In the genomic region with DNA sequence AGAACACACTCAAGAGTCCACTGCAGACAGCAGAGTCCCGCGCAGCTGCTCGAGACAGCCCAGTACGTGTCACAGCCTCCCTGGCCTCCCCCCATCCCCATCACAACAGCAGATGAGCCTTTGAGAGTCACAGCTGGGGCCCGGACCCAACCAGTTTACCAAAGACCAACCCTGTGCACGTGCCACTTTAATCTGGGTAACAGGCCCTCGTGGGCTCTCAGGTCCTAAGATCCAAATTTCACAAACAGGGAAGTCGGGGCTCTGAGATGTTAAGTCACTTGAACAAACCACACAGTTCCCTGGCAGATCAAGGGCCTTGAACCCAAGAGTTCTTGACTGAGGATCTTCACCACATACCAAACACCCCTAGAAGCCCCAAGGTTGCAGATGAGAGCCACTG, we compare ENCODE assay signal across 17 mouse cellular contexts. TPM values are rescaled to one million over a fixed set of nuclear protein-coding genes. Genes with fewer than 3 reads are reported as not detected.
DNase-seq lines count a peak whose midpoint lies in the region; ATAC-seq and TF ChIP-seq lines count a peak whose summit lies in the region.
"Had no signal": no experiment of that assay in that cellular context is flagged by ENCODE, and none has a peak within 500 bp of the region (broad histone marks: within the 10 kb centered on the region; RNA-seq: fewer than 3 reads in every experiment).

No protein-coding gene starts in this region.

- H3K4me3 ChIP-seq in heart, embryonic 16.5 days (ENCODE audit: low read length), result no peak overlapping the region
- no peak overlapping the region for H3K4me3 ChIP-seq in midbrain, embryonic 11.5 days (ENCODE audit: low read depth, low read length)
- H3K4me3 ChIP-seq in midbrain, embryonic 15.5 days, result no peak overlapping the region
- H3K4me3 ChIP-seq in lung, postnatal 0 days (ENCODE audit: low read depth, low read length), result no peak overlapping the region
- no peak overlapping the region for H3K4me3 ChIP-seq in stomach, embryonic 15.5 days (replicated peaks)
- H3K4me3 ChIP-seq: embryonic facial prominence, embryonic 12.5 days; heart, embryonic 15.5 days had no signal

- TF ChIP-seq EP300 in lung, postnatal 0 days (IDR thresholded peaks at IDR 0.05), result peak; percentile 64

- H3K4me1 ChIP-seq in heart, embryonic 16.5 days (ENCODE audit: control insufficient read depth, insufficient read depth, low read length), result no peaks in the 10 kb centered on the region; the same call in 1 of the 2 replicates
- H3K4me1 ChIP-seq in midbrain, embryonic 11.5 days (ENCODE audit: control insufficient read depth, insufficient read depth, low read length), result no peaks in the 10 kb centered on the region
- H3K4me1 ChIP-seq in midbrain, embryonic 15.5 days, result no peaks in the 10 kb centered on the region
- H3K4me1 ChIP-seq in lung, postnatal 0 days (ENCODE audit: insufficient read depth, low read depth, low read length), result peaks cover 9% of the 10 kb centered on the region
- H3K4me1 ChIP-seq in stomach, embryonic 15.5 days, result peaks cover 15% of the 10 kb centered on the region

- no peak for TF ChIP-seq CTCF in lung, postnatal 0 days (IDR thresholded peaks at IDR 0.05)

- 72% methylated on average over 8 of the region's 8 CpGs for WGBS in heart, embryonic 16.5 days
- 78% methylated on average over 8 of the region's 8 CpGs for WGBS in midbrain, embryonic 11.5 days
- WGBS in midbrain, embryonic 15.5 days, result 77% methylated on average over 8 of the region's 8 CpGs
- WGBS in lung, postnatal 0 days, result 29% methylated on average over 8 of the region's 8 CpGs
- WGBS in stomach, embryonic 15.5 days, result 81% methylated on average over 8 of the region's 8 CpGs

- H3K9me3 ChIP-seq in heart, embryonic 16.5 days (replicated peaks; ENCODE audit: control insufficient read depth, low read length), result no peaks in the 10 kb centered on the region
- no peaks in the 10 kb centered on the region for H3K9me3 ChIP-seq in midbrain, embryonic 11.5 days (ENCODE audit: control insufficient read depth, low read length)
- no peaks in the 10 kb centered on the region for H3K9me3 ChIP-seq in midbrain, embryonic 15.5 days
- no peaks in the 10 kb centered on the region for H3K9me3 ChIP-seq in lung, postnatal 0 days (ENCODE audit: low read length)
- no peaks in the 10 kb centered on the region for H3K9me3 ChIP-seq in stomach, embryonic 15.5 days
- H3K9me3 ChIP-seq: embryonic facial prominence, embryonic 12.5 days; heart, embryonic 15.5 days had no signal

- H3K27ac ChIP-seq in heart, embryonic 16.5 days (ENCODE audit: low read length), result peak overlapping the region; percentile 53
- H3K27ac ChIP-seq in midbrain, embryonic 11.5 days (ENCODE audit: low read depth, low read length), result no peak overlapping the region
- H3K27ac ChIP-seq in midbrain, embryonic 15.5 days, result no peak overlapping the region
- H3K27ac ChIP-seq in lung, postnatal 0 days (ENCODE audit: low read length), result peak overlapping the region; percentile 84
- H3K27ac ChIP-seq in stomach, embryonic 15.5 days, result peak overlapping the region; percentile 61
- H3K27ac ChIP-seq: embryonic facial prominence, embryonic 12.5 days; macrophage had no signal

- H3K4me2 ChIP-seq in heart, embryonic 16.5 days (ENCODE audit: low read depth, low read length), result no peak overlapping the region
- H3K4me2 ChIP-seq in midbrain, embryonic 11.5 days, result no peak overlapping the region
- H3K4me2 ChIP-seq in midbrain, embryonic 15.5 days, result no peak overlapping the region
- no peak overlapping the region for H3K4me2 ChIP-seq in lung, postnatal 0 days (replicated peaks; ENCODE audit: low read depth, low read length)
- no peak overlapping the region for H3K4me2 ChIP-seq in stomach, embryonic 15.5 days
- H3K4me2 ChIP-seq: embryonic facial prominence, embryonic 12.5 days; heart, embryonic 15.5 days had no signal

- no peaks in the 10 kb centered on the region for H3K36me3 ChIP-seq in heart, embryonic 16.5 days (ENCODE audit: control insufficient read depth, insufficient read depth)
- no peaks in the 10 kb centered on the region for H3K36me3 ChIP-seq in midbrain, embryonic 11.5 days (ENCODE audit: control insufficient read depth, insufficient read depth, low read length)
- H3K36me3 ChIP-seq in midbrain, embryonic 15.5 days (replicated peaks), result no peaks in the 10 kb centered on the region
- H3K36me3 ChIP-seq in lung, postnatal 0 days (ENCODE audit: insufficient read depth, low read length), result no peaks in the 10 kb centered on the region
- H3K36me3 ChIP-seq in stomach, embryonic 15.5 days, result no peaks in the 10 kb centered on the region
- H3K36me3 ChIP-seq: embryonic facial prominence, embryonic 12.5 days; heart, embryonic 15.5 days had no signal

- H3K9ac ChIP-seq in heart, embryonic 16.5 days (ENCODE audit: low read length), result no peak overlapping the region
- H3K9ac ChIP-seq in midbrain, embryonic 11.5 days (ENCODE audit: low read length), result no peak overlapping the region
- H3K9ac ChIP-seq in midbrain, embryonic 15.5 days, result no peak overlapping the region
- H3K9ac ChIP-seq in lung, postnatal 0 days (replicated peaks; ENCODE audit: low read depth), result no peak overlapping the region
- H3K9ac ChIP-seq in stomach, embryonic 15.5 days, result no peak overlapping the region
- H3K9ac ChIP-seq: embryonic facial prominence, embryonic 12.5 days; heart, embryonic 15.5 days had no signal

- no peak for DNase-seq in heart, adult 11 months
- DNase-seq in midbrain, embryonic 11.5 days (ENCODE audit: low spot score, missing footprints), result peak; percentile 81
- peak; percentile 80 for DNase-seq in lung, postnatal 0 days (ENCODE audit: low spot score)
- DNase-seq in adrenal gland, adult 8-10 months, result no peak
- DNase-seq: cerebellum, adult 18-20 months; right cerebral cortex, postnatal 25 days had no signal

- no peak for ATAC-seq in heart, embryonic 16.5 days (replicated peaks; ENCODE audit: extremely low read depth, insufficient read depth, low FRiP score)
- ATAC-seq in midbrain, embryonic 11.5 days (ENCODE audit: low FRiP score), result no peak
- ATAC-seq in midbrain, embryonic 15.5 days (replicated peaks), result no peak
- peak; percentile 72 for ATAC-seq in lung, postnatal 0 days
- ATAC-seq in stomach, embryonic 15.5 days (ENCODE audit: insufficient read depth, low FRiP score, low read depth), result no peak
- ATAC-seq in frontal cortex, adult (ENCODE audit: low TSS enrichment), result no peak
- ATAC-seq: forebrain, embryonic 16.5 days had no signal

- H3K27me3 ChIP-seq in heart, embryonic 16.5 days (ENCODE audit: control insufficient read depth, insufficient read depth, low read length), result no peaks in the 10 kb centered on the region
- H3K27me3 ChIP-seq in midbrain, embryonic 11.5 days (ENCODE audit: control insufficient read depth, insufficient read depth, low read length), result no peaks in the 10 kb centered on the region
- H3K27me3 ChIP-seq in midbrain, embryonic 15.5 days (replicated peaks), result no peaks in the 10 kb centered on the region
- no peaks in the 10 kb centered on the region for H3K27me3 ChIP-seq in lung, postnatal 0 days (replicated peaks; ENCODE audit: insufficient read depth, low read length)
- H3K27me3 ChIP-seq in stomach, embryonic 15.5 days (replicated peaks), result no peaks in the 10 kb centered on the region
- H3K27me3 ChIP-seq: CH12.LX; embryonic facial prominence, embryonic 12.5 days; heart, embryonic 15.5 days had no signal

RNA-seq across cellular contexts. Expression of gene Slc7a5, which starts 14.1 kb away (rescaled TPM):
- 14.4 TPM in 2 replicates for polyA plus RNA-seq in heart, embryonic 16.5 days (2015; fragmentation: Nextera tagmentation; extraction: Ambion mirVana)
- 34.9 and 36.5 TPM in 2 replicates for polyA plus RNA-seq in midbrain, embryonic 11.5 days (2014; fragmentation: Nextera tagmentation; extraction: Ambion mirVana)
- polyA plus RNA-seq in midbrain, embryonic 15.5 days (2015; fragmentation: Nextera tagmentation; extraction: Ambion mirVana), result 55.5 and 58.3 TPM in 2 replicates
- polyA plus RNA-seq in lung, postnatal 0 days (2015; fragmentation: Nextera tagmentation; extraction: Ambion mirVana), result 4.3 and 7.5 TPM in 2 replicates
- 22.7 and 26.6 TPM in 2 replicates for polyA plus RNA-seq in stomach, embryonic 15.5 days (2015; fragmentation: Nextera tagmentation; extraction: Ambion mirVana)
- total RNA-seq in adrenal gland, adult 8-10 months (2022), result 10 to 100 TPM; 51.8 to 96.5 (median 70.3) TPM

RNA-seq across cellular contexts. Expression of gene Car5a, which starts 23.1 kb away (rescaled TPM):
- polyA plus RNA-seq in heart, embryonic 16.5 days (2015; fragmentation: Nextera tagmentation; extraction: Ambion mirVana), result not detected in 2 replicates
- polyA plus RNA-seq in midbrain, embryonic 11.5 days (2014; fragmentation: Nextera tagmentation; extraction: Ambion mirVana), result 0.14 TPM in 1 of 2 replicates, not detected in the other
- polyA plus RNA-seq in midbrain, embryonic 15.5 days (2015; fragmentation: Nextera tagmentation; extraction: Ambion mirVana), result 0.36 and 0.41 TPM in 2 replicates
- 0.37 and 0.61 TPM in 2 replicates for polyA plus RNA-seq in lung, postnatal 0 days (2015; fragmentation: Nextera tagmentation; extraction: Ambion mirVana)
- polyA plus RNA-seq in stomach, embryonic 15.5 days (2015; fragmentation: Nextera tagmentation; extraction: Ambion mirVana), result 0.21 and 0.22 TPM in 2 replicates
- total RNA-seq in adrenal gland, adult 8-10 months (2022), result not detected
- polyA plus RNA-seq: embryonic facial prominence, embryonic 12.5 days; heart, embryonic 15.5 days; limb, embryonic 14.5 days; macrophage; neural tube, embryonic 11.5 days had no signal

RNA-seq across cellular contexts. Expression of gene Banp, which starts 28.0 kb away (rescaled TPM):
- 31.2 and 33.1 TPM in 2 replicates for polyA plus RNA-seq in heart, embryonic 16.5 days (2015; fragmentation: Nextera tagmentation; extraction: Ambion mirVana)
- 48.8 and 53.4 TPM in 2 replicates for polyA plus RNA-seq in midbrain, embryonic 11.5 days (2014; fragmentation: Nextera tagmentation; extraction: Ambion mirVana)
- 54.6 and 61.9 TPM in 2 replicates for polyA plus RNA-seq in midbrain, embryonic 15.5 days (2015; fragmentation: Nextera tagmentation; extraction: Ambion mirVana)
- 17.1 and 30.7 TPM in 2 replicates for polyA plus RNA-seq in lung, postnatal 0 days (2015; fragmentation: Nextera tagmentation; extraction: Ambion mirVana)
- polyA plus RNA-seq in stomach, embryonic 15.5 days (2015; fragmentation: Nextera tagmentation; extraction: Ambion mirVana), result 35.6 and 36.3 TPM in 2 replicates
- 10 to 100 TPM; 16.5 to 40.8 (median 27.9) TPM for total RNA-seq in adrenal gland, adult 8-10 months (2022)

Comparison
In these comparisons a context has a peak if more than half of its experiments do, and no peak if none do; other contexts are left out.
1. H3K27ac ChIP-seq: peak in heart, embryonic 16.5 days (single experiment), lung, postnatal 0 days (single experiment) and stomach, embryonic 15.5 days (single experiment); none in midbrain, embryonic 11.5 days (single experiment) and midbrain, embryonic 15.5 days (single experiment).
2. DNase-seq: peak in midbrain, embryonic 11.5 days (single experiment) and lung, postnatal 0 days (single experiment); none in heart, adult 11 months (single experiment) and adrenal gland, adult 8-10 months (single experiment).